Mouse (Mus musculus) hindbrain, embryonic 16.5 days (tissue): ENCODE measurements around the gene Gjb6. TPM values are rescaled to one million over a fixed set of nuclear protein-coding genes. Genes with fewer than 3 reads are reported as not detected.

ENCODE experiments used
- ATAC-seq: fragments of 200-750 bp; cut with Nextera tagmentation; 2 replicates; pipeline ENCODE4 v1.8.0; 2017; ENCODE audit warnings: moderate TSS enrichment, moderate library complexity
- H3K27ac ChIP-seq: fragments of 300-500 bp; sonication (generic); 2 replicates; pipeline ENCODE4 v1.5.1; 2014; ENCODE audit warnings: low read depth, mild to moderate bottlenecking, control low read depth, low read length, moderate library complexity
- H3K27me3 ChIP-seq: fragments of 300-500 bp; sonication (generic); replicated peaks from 2 replicates; pipeline ENCODE4 v1.6.1; 2014; ENCODE audit warnings: low read length; ENCODE audit not compliant: control insufficient read depth, insufficient read depth
- H3K36me3 ChIP-seq: fragments of 300-500 bp; sonication (generic); 2 replicates; pipeline ENCODE4 v1.6.1; 2014; ENCODE audit warnings: mild to moderate bottlenecking, low read length, moderate library complexity, mixed read lengths; ENCODE audit not compliant: control insufficient read depth, insufficient read depth
- H3K4me1 ChIP-seq: fragments of 300-500 bp; sonication (generic); 2 replicates; pipeline ENCODE4 v1.6.1; 2014; ENCODE audit warnings: low read depth, low read length; ENCODE audit not compliant: control insufficient read depth, insufficient read depth
- H3K4me2 ChIP-seq: fragments of 300-500 bp; sonication (generic); 2 replicates; pipeline ENCODE4 v1.6.1; 2014; ENCODE audit warnings: mild to moderate bottlenecking, low read length, control low read depth, moderate library complexity
- H3K4me3 ChIP-seq: fragments of 300-500 bp; sonication (generic); 2 replicates; pipeline ENCODE4 v1.5.1; 2014; ENCODE audit warnings: mild to moderate bottlenecking, low read length, control low read depth, moderate library complexity
- H3K9ac ChIP-seq: fragments of 300-500 bp; sonication (generic); 2 replicates; pipeline ENCODE4 v1.6.1; 2014; ENCODE audit warnings: low read depth, mild to moderate bottlenecking, control low read depth, low read length, moderate library complexity
- H3K9me3 ChIP-seq: fragments of 300-500 bp; sonication (generic); 2 replicates; pipeline ENCODE4 v1.6.1; 2014; ENCODE audit warnings: mild to moderate bottlenecking, low read length, moderate library complexity; ENCODE audit not compliant: control insufficient read depth
- WGBS: fragments of 180-500 bp; shearing (Covaris S2); extraction: QIAGEN DNeasy Blood & Tissue Kit; methylation state at CpG from one replicate; pipeline ENCODE4 v1.1.7; 2014; 5-methylcytosine and 5-hydroxymethylcytosine counted together
- polyA plus RNA-seq: library from polyadenylated mRNA; unstranded; fragments of >200 nt; fragmentation: Nextera tagmentation; extraction: Ambion mirVana; gene quantifications from 2 replicates; pipeline ENCODE4 v1.2.1, GENCODE M21; 2015

The Gjb6 gene
- 25.8 and 26.0 TPM in 2 replicates for polyA plus RNA-seq

DNA sequence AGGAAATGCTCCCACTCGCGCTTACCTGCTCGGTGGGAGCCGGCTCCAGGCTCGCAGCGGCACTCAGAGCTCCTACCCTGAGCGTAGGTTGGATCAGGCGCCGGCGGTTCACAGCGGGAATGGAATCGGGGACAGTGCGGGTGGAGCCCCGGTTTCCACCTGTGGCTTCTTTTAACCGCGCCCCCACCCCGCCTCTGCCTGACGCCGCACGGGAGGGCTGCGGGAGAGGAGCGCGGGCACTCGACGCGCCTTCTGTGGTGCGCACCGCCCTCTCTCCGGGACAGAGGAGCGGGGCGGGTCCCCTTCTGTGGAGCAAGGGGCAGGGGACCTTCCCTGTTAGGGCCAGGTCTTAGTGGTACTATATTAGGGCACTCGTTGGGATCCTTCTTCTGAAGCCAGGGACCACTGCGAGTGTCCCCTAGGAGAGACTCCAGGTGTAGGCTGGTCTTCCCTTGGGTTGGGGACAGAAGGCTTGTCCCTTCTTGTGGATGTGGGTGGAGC, at the start of gene Gjb6:
Gene Gjb6 (minus strand): TSS at position 451 of the 501 bp plus-strand sequence.
- Histone ChIP-seq H3K27ac (no peak within 1 kb of the TSS), H3K9me3 (no peaks in the 10 kb centered on the region), H3K27me3 (peaks cover 19% of the 10 kb centered on the region), H3K4me3 (peak within 1 kb of the TSS; percentile 46), H3K36me3 (no peaks in the 10 kb centered on the region), H3K4me2 (peak within 1 kb of the TSS; percentile 74), H3K9ac (peak within 1 kb of the TSS; percentile 55), H3K4me1 (peaks cover 9% of the 10 kb centered on the region)
- ATAC-seq, result peak; percentile 63
- 5% methylated on average over 33 of the region's 33 CpGs for WGBS

DNA sequence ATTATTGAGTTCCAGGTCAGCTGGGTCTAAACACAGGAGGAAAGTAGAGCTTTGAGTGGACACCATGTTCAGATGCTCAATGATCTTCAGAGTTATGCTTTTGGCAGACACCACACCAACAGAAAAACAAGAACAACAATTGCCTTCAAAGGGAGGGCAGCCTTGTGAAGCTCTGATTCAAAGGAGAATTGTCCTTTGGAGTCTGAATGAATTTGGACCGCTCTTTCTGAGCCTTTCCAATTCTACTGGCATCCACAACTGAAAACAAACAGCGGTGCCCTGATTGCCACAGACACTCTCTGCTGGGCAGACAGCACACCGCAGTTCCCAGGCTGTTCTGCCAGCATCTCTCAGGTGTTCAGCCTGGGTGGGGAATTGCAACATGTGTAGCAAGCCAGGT, 32.1 kb upstream of the Gjb6 start:
- no peak overlapping the region for H3K4me2 ChIP-seq
- H3K9me3 ChIP-seq, result no peaks in the 10 kb centered on the region
- H3K36me3 ChIP-seq, result no peaks in the 10 kb centered on the region
- H3K4me1 ChIP-seq, result no peaks in the 10 kb centered on the region
- 76% methylated on average over 3 of the region's 3 CpGs for WGBS
- H3K9ac ChIP-seq, result no peak overlapping the region
- no peak for ATAC-seq
- no peak overlapping the region for H3K4me3 ChIP-seq
- no peaks in the 10 kb centered on the region for H3K27me3 ChIP-seq
- H3K27ac ChIP-seq, result no peak overlapping the region

GRCm38 (mm10) chr14:57161833-57162232, 28.4 kb upstream of the Gjb6 start:
- Histone ChIP-seq H3K9ac (no peak overlapping the region), H3K4me1 (no peaks in the 10 kb centered on the region), H3K4me2 (no peak overlapping the region), H3K9me3 (no peaks in the 10 kb centered on the region), H3K27me3 (no peaks in the 10 kb centered on the region), H3K4me3 (no peak overlapping the region), H3K27ac (peak overlapping the region; percentile 56; the same call in 1 of the 2 replicates), H3K36me3 (no peaks in the 10 kb centered on the region)
- no peak for ATAC-seq
- 34% methylated on average over 2 of the region's 2 CpGs for WGBS

- Histone ChIP-seq H3K9me3 (no peaks in the 10 kb centered on the region), H3K27me3 (no peaks in the 10 kb centered on the region), H3K9ac (no peak overlapping the region), H3K36me3 (no peaks in the 10 kb centered on the region), H3K4me1 (no peaks in the 10 kb centered on the region), H3K27ac (no peak overlapping the region), H3K4me3 (no peak overlapping the region), H3K4me2 (no peak overlapping the region)
- peak; percentile 56; the same call in 1 of the 2 replicates for ATAC-seq
- 49% methylated on average over 4 of the region's 4 CpGs for WGBS
Observed at GRCm38 (mm10) chr14:57161201-57161600, 27.8 kb upstream of the Gjb6 start.

DNA sequence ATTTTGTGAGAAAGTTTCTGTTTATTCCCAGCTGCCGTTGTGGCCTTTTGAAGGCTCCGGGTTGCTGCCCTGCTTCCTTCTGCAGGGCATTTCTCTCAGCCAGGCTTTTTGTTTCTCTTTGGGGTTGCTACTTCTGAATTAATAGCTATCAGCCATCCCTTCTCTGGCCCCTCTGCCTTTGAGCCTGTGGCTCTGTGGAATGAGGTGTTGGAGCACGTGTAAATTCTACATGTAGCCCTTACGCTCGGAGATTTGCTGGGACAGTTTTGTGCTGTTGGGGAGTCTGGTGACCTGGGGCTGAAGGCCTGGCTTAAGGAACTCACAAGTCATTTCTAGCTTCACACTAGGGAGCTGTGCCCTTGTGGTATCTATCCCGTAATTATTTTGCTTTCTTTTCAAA, 21.5 kb upstream of the Gjb6 start:
- Histone ChIP-seq H3K4me3 (no peak overlapping the region), H3K36me3 (no peaks in the 10 kb centered on the region), H3K4me1 (no peaks in the 10 kb centered on the region; the same call in 1 of the 2 replicates), H3K9me3 (no peaks in the 10 kb centered on the region), H3K27ac (no peak overlapping the region), H3K4me2 (no peak overlapping the region), H3K27me3 (no peaks in the 10 kb centered on the region), H3K9ac (no peak overlapping the region)
- ATAC-seq, result no peak
- WGBS, result 45% methylated on average over 6 of the region's 6 CpGs

GRCm38 (mm10) chr14:57145741-57146140, 12.3 kb upstream of the Gjb6 start:
- WGBS, result 46% methylated on average over 4 of the region's 4 CpGs
- no peaks in the 10 kb centered on the region for H3K9me3 ChIP-seq
- ATAC-seq, result peak; percentile 75
- H3K27me3 ChIP-seq, result no peaks in the 10 kb centered on the region
- H3K4me3 ChIP-seq, result no peak overlapping the region
- H3K9ac ChIP-seq, result no peak overlapping the region
- H3K27ac ChIP-seq, result no peak overlapping the region
- H3K36me3 ChIP-seq, result no peaks in the 10 kb centered on the region
- H3K4me2 ChIP-seq, result no peak overlapping the region
- no peaks in the 10 kb centered on the region for H3K4me1 ChIP-seq

DNA sequence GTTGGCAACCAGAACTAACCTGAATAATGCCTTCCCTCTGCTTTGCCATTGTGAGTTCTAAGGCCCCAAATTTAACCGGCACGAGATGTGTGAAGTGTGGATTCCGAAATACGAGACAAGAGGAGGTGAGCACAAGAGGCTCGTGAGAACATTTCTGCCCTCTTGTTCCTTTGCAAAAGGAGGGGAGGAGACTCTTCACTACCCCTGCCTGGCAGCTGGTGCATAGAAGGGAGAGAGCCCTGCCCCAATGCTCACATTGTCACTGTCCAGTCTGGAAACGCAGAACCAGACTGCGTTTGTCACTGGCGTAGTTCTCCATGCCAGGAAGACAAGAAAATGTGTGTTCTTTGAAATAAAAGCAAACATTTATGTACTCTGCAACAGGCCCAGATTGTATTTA, 1.9 kb upstream of the Gjb6 start:
- no peak overlapping the region for H3K27ac ChIP-seq
- no peak for ATAC-seq
- H3K9me3 ChIP-seq, result no peaks in the 10 kb centered on the region
- H3K27me3 ChIP-seq, result peaks cover 19% of the 10 kb centered on the region
- peaks cover 9% of the 10 kb centered on the region for H3K4me1 ChIP-seq
- H3K9ac ChIP-seq, result no peak overlapping the region
- H3K36me3 ChIP-seq, result no peaks in the 10 kb centered on the region
- no peak overlapping the region for H3K4me2 ChIP-seq
- H3K4me3 ChIP-seq, result no peak overlapping the region
- 38% methylated on average over 8 of the region's 8 CpGs for WGBS

DNA sequence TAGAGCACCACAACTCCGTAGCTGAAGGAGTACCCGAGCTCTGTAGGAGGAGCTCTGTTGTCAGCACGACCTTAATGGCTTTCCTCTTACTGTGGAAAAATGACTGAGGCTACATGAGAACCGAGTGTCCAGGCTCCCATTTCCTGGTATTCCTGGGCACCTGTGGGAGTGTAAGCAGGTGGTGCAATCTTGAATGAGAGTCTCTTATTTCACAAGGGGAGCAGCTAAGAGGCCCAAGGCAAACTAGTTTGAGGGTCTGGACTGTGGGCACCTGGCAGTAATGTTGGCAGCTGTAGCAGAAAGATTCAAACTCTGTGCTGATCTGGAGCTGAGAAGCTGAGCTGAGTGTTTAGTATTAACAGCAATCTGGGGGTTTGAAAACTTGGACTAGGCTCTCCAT, 6.0 kb downstream of the Gjb6 start:
- Histone ChIP-seq H3K27me3 (peaks cover 7% of the 10 kb centered on the region), H3K36me3 (no peaks in the 10 kb centered on the region), H3K4me1 (no peaks in the 10 kb centered on the region), H3K9me3 (no peaks in the 10 kb centered on the region), H3K4me3 (no peak overlapping the region), H3K9ac (no peak overlapping the region), H3K27ac (no peak overlapping the region), H3K4me2 (no peak overlapping the region)
- 72% methylated on average over 4 of the region's 4 CpGs for WGBS
- ATAC-seq, result no peak

DNA sequence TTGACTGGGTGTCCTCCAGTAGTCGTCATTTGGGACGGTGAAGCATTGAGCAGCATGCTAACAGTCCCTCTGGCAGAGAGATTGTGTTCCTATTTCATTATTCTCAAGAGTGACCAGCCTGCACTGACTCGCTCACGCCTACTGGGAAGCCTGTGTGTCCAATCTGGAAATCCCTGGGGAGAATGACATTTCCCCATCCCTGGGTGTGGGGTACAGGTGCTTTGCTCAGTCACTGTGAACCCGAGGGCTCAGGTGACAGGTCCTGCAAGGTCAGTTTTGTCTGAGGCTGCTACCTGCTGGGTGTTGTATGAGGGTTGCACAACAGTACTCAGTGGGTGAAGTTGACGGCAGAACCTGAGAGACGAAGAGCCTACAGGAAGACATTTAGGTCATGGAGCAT, 11.1 kb downstream of the Gjb6 start:
- no peaks in the 10 kb centered on the region for H3K36me3 ChIP-seq
- H3K27ac ChIP-seq, result no peak overlapping the region
- no peaks in the 10 kb centered on the region for H3K4me1 ChIP-seq
- no peak overlapping the region for H3K4me2 ChIP-seq
- no peaks in the 10 kb centered on the region for H3K9me3 ChIP-seq
- H3K9ac ChIP-seq, result no peak overlapping the region
- ATAC-seq, result no peak
- H3K27me3 ChIP-seq, result no peaks in the 10 kb centered on the region
- H3K4me3 ChIP-seq, result no peak overlapping the region
- 86% methylated on average over 7 of the region's 7 CpGs for WGBS
